Mouse (Mus musculus) frontal cortex, adult (tissue): ENCODE data around the gene Il9r.

Experiments
- ATAC-seq: cut with Nextera tagmentation; 2 replicates; pipeline ENCODE4 v1.9.2; 2017; ENCODE audit warnings: mild to moderate bottlenecking, moderate library complexity, mixed read lengths; ENCODE audit not compliant: low TSS enrichment

Gene Il9r

DNA sequence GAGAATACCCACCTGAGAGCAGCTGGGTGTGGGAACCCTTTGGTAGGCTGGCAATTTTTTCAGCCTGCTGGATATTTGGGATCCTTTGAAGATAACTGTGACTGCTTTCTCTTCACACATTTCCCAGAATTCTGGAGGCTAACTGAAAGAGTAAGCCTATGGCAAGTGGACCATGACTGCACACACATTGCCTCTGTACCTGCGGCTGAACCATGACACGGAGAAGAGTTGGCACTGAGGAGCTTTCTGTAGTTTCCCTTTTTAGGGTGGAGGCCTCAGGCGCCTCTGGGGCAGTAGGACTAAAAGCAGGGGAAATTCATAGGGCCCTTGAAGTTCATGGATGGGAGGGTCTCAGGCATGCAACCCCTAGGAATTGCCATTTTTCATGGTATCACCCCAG, 40.9 kb downstream of the Il9r start:
- ATAC-seq: no peak

DNA sequence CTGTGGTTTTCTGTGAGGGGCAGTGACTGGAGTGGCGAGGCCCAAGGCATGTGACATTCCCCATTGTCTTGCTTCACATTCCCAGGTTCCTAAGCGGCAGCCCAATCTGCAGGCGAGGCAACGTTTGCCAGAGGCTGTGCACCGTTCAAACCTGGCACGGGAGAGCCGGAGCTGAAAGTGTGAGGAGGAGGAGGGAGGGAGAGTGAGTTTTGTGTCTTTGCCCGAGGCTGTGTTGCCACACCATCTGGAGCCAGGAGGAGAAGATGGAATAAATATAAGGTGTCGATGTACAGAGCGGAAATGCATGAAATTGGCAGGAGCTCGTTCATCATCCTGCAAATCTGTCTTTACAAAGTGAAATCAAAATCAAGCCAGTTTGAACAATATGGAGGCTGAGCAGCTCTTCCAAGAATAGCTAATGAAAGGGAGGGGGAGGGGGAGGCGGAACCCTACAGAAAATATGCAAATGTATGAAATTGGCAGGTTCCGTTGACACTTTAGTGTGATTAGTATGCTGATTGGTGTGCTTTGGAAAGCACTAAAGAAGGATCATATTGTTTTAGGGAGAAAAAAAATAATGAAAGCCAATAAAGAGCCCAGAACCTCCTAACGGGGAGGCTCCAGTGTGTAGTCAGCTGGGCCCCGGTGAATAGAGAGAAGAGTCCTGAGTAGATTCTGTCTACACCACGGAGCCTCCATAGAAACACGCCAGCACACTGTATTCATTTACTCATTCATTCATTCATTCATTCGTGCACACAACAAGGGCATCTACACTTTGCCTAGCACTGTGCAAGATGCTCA, 42.1 kb downstream of the Il9r start:
- ATAC-seq: peak; percentile 56

DNA sequence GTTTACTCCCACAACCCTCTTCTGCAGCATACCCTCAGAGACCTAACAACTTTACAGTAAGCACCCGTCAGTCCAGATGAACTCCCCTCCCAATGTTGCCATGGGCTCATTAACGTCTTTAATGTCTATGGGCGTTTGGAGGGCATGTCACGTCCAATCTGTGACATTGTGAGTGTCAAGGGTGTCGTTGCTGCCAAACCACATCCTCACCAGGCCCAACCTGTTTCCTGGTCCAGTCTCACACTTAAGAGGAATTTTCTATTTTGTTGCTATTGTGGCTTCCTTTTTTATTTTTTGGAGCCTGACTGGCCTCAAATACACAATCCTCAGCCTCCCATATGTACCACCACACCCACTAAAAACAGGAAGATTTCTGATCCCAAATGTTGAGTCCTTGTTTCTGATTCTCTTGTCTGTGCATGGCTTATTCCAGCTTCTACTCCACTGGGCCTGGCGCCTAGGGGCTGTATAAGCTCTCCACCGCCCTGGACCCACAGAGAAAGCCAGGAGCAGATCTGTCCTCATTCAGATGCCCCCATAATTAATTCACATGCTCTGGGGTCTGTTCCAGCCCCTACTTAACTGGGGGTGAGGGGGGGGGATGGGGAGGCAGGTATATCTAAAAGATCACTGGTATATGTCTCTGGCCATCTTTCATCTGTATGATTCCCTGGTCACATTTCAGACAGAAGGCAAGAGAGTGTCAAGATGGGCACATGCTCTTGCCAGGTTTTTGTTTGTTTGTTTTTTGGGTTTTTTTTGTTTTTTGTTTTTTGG, 43.0 kb downstream of the Il9r start:
- no peak for ATAC-seq

DNA sequence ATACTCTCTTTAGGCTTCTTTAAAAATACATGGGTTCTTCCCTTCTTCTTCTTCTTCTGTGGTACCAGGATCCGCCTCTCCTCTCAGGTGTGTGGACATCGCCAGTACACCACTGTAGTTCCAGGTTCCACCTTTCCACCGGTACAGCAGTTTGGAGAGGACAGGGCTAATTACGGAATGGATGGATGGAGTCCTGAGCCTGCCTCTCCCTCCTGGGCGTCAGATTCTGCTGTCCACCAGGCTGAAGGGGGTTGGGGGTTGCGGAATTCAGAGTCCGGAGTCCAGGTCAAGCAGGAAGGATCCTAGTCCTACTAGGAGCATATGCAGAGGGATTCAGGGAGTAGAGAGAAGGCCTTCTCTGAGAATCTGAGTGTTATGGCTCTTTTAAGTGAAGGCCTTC, 46.9 kb downstream of the Il9r start:
- ATAC-seq: no peak

DNA sequence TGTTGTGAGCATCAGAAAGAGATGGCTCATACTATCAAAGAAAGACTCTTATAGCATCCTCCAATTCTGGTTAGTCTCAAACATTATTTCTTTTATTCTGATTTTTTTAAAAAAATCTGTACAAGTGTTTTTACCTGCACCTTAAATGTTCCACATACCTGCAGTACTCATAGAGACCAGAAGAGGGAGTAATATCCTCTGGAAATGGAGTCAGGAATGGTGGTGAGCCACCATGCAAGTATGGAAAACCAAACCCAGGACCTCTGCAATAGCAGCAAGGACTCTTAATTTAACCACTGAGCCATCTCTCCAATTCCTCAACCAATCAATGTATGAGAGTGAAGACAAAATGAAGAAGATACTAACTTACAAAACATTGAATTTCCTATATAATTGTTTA, 47.3 kb downstream of the Il9r start:
- ATAC-seq: no peak

DNA sequence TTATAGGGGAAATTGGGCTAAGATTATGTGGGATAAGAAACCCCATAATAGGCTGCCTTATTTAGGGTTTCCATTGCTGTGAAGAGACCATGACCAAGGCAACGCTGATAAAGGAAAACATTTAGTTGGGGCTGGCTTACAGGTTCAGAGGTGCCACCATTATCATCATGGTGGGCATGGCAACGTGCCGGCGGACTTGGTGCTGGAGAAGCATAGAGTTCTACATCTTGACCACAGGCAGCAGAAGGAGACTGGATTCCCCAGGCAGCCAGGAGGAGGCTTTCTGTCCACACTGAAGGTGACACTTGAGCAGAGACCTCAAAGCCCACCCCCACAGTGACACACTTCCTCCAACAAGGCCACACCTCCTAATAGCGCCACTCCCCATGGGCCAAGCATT, 48.8 kb downstream of the Il9r start:
- ATAC-seq: no peak

DNA sequence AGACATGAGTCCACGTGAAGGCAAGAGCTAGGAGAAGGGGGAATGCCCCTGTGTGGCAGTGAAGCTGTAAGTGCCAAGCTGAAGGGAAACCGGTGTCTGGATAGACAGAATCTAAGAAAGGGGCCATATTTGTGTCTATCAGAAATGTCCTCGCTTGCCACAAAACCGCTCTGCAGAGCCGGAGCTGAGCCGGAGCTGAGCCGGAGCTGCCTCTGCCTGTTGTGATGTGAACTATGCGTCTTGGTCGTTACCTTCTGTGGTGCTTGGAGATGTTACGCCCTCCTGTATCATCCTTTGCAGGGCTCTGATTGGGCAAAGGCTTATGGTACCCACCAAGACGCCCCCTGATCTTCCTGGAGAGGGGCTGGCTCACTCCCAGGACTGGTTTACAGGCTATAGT, 50.5 kb downstream of the Il9r start:
- ATAC-seq: peak; percentile 70; the same call in 1 of the 2 replicates

DNA sequence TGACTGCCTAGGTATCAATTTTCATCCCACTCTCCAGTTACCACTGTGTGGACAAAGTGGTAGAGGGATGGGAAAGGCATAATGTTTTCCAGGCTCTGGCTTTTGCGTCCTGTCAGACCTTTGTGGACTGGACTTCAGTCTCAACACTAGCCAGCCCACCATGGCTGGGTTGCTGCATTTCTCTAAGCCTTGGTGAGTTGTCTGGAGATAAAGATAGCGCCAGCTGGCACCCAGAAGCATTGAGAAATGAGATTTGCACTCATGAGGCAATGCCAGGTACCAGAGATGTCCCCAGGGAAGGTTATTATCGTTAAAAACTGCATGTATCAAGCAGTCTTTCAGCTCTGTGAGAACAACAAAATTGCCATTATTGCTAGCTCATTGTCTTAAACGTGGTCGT, 57.3 kb downstream of the Il9r start:
- no peak for ATAC-seq

DNA sequence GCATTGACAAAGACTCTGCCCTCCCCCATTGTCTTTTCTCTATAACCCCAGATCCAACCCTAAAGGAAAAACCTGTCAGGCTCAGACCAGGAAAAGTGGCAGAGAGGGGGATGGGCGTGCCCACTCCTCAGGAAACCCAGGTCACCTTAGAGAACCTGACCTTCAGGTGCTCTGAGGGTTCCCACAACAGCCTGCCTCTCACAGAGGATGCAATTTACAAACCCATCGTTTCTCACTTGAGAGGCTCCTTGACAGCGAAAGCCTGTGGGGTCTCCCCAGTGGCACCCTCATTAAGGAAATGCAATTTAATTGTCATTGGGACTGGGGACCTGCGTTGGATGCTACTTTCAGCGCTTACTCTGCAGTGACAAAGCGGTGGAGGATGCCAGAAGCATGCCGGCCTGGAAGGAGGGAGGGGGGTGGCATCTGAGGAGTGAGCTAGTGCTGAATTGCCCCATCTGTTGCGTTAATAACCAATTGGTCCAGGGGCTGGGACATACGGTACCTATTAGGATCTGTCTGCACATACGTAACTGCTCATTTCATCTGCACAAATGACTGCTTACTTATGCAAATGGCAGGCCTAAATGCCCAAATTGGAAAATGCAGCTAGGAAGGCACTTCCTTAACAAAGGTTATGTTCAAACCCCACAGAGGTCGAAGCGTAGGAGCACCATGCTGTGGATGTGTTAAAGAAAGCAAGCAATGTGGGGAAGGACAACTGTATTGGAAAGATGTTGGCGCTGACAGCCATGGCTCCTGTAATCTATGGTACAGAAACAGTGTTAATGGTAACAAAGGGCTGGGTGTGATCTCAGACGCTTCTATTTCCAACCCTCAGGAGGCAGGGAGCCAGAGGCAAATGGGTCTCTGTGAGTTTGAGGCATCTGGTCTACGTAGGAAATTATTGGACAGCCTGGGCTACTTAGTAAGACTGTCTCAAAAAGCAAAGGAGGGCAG, 58.2 kb downstream of the Il9r start:
- ATAC-seq: no peak

DNA sequence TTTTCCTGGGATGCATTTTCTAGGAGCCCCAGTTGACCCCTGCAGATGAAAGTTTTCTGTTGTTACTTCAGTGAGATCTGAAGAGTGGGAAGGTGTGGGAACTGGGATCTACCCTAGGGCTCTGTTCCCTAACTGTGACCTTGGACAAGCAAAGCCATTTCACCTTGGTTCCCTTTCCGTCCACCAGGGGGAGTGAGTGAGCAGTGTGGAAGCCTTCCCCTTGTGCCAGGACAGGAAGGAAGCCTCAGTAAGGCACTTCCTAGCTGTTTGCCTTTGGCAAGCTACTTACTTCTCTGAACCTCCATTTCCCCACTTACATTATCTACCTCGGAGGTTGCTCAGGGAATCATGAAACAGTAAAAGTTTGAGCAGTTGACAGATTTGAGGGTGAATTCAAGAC, 59.0 kb downstream of the Il9r start:
- peak; percentile 61 for ATAC-seq

DNA sequence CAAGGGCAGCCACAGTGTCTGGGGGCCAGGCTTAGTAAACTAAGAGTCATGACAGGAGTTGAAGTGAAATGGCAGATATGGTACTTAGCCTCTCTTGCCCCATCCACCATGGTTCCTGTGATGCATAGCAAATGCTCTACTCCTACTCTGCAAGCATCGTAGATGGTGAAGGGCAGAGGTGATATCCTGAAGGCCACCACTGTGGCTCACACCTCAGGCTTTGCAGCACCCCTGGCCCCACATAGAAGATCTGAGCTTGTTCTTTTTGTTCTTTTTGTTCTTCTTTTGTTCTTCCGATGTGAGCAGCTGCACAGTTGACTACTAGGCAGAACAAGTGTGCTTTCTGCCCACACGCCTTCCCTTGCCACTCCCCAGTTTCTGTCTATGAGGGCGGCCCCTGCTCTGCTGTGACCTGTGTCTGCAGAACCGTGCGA, 60.5 kb downstream of the Il9r start:
- ATAC-seq: no peak

DNA sequence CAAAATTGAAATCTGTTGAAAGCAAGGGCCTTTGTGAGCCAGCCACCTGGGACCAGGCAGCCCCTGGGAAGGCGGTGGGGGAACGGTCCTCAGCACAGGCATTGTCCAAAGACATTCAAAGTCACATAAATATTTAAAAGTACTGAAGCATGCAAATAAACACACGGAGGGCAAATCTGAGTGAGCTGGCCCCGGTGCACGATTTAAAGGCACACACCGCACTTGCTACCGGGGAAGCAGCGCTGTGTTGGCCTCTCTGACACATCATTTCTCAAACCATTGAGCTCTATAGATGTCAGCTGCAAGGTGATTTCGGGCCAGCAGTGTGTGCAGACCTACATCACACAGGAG, 61.5 kb downstream of the Il9r start:
- no peak for ATAC-seq

DNA sequence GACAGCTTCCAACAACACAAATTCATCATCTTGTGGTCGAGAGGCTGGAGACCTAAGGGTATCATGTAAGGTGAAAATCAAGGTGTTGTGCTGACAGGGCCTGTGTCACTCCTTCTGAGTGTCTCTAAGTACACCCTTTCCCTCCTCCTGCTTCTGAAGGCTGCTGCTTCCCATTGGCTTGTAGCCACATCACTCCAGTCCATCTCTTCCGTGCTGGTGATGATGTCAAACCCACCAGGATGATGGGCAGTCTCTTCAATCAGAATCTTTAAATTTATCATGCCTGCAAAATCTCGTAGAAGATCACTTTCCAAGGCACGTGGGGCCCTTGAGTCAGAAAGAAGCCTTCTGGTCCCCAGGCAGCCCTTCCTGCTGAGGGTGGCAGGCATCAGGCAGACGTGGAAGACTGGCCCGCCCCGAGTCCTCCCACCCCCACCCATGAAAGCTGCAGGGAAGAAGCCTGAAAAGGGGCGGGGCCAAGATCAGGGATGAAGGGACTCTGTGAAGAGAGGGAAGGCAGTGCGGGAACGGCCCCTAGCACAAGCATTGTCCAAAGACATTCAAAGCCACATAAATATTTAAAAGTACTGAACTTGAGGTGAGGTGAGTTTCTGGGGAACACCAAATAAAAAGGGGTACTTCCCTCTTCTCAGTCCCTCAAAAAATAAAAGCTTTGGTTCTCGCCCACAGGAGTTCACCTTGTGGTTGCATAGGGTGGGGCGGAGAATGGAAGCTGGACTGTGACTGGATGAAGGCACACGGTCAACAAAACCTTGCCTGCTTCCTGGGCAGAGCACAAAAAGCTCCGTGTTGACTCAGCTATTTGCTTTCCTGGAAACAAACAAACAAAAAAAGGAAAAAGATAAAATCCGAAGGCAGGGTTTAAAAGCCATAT, 62.1 kb downstream of the Il9r start:
- no peak for ATAC-seq
